9 mouse cellular contexts compared by ENCODE assay signal in the genomic region with DNA sequence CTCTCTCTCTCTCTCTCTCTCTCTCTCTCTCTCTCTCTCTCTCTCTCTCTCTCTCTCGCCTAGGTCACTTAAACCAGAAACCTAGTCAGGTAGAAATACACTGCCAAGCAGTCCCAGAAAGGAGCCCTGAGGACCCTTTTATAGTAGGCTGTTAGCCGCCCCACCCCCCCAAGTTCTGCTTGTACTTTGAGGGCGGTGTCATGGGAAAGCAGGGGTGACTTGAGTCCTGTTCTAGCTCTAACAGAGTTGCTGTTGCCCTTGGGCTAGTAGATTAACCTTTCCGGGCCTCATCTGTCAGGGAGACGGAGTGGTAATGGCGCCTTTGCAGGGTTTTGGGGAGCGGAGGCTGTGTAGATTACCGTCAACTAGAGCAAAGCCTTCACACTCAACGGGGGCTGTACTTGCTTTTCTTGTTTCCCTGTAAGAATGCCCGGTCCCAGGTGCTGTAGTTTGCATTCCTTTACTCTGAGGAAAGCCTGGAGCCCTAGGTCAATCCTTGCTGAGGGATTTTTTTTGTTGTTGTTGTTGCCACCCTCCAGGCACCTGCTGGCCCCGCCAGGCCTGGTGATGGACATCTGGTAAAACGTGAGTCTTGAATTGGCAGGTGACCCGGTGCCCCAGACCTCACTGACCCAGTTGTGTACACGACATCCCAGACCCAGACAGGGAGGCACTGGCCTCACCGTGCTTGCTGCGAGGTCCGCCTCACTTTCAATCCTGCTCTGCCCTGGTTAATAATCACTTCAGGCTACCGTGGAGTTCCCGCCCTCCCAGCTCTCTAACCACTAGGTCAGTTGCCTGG. TPM values are rescaled to one million over a fixed set of nuclear protein-coding genes. Genes with fewer than 3 reads are reported as not detected.
DNase-seq lines count a peak whose midpoint lies in the region; ATAC-seq and TF ChIP-seq lines count a peak whose summit lies in the region.
"Had no signal": no experiment of that assay in that cellular context is flagged by ENCODE, and none has a peak within 500 bp of the region (broad histone marks: within the 10 kb centered on the region; RNA-seq: fewer than 3 reads in every experiment).

No protein-coding gene starts in this region.

- no peak for ATAC-seq in lung, embryonic 15.5 days (ENCODE audit: borderline replicate concordance, extremely low read depth, low FRiP score, low TSS enrichment)
- ATAC-seq in heart, embryonic 16.5 days (replicated peaks; ENCODE audit: extremely low read depth, insufficient read depth, low FRiP score) = no peak
- ATAC-seq in stomach, embryonic 14.5 days (ENCODE audit: insufficient number of reproducible peaks, insufficient read depth, low FRiP score, low read depth) = 0 out of 2 replicates have a peak, but pooled peaks have one; percentile 43

- peak overlapping the region; percentile 41 for H3K4me2 ChIP-seq in lung, embryonic 15.5 days
- peak overlapping the region; percentile 30; the same call in 1 of the 2 replicates for H3K4me2 ChIP-seq in heart, embryonic 16.5 days (ENCODE audit: low read depth, low read length)
- peak overlapping the region; percentile 19 for H3K4me2 ChIP-seq in stomach, embryonic 14.5 days (replicated peaks; ENCODE audit: low read depth, low read length)

- no peaks in the 10 kb centered on the region for H3K36me3 ChIP-seq in lung, embryonic 15.5 days
- no peaks in the 10 kb centered on the region for H3K36me3 ChIP-seq in heart, embryonic 16.5 days (ENCODE audit: control insufficient read depth, insufficient read depth)
- no peaks in the 10 kb centered on the region for H3K36me3 ChIP-seq in stomach, embryonic 14.5 days (ENCODE audit: control insufficient read depth, insufficient read depth, low read length)

- H3K9me3 ChIP-seq in lung, embryonic 15.5 days = no peaks in the 10 kb centered on the region
- no peaks in the 10 kb centered on the region for H3K9me3 ChIP-seq in heart, embryonic 16.5 days (replicated peaks; ENCODE audit: control insufficient read depth, low read length)
- no peaks in the 10 kb centered on the region for H3K9me3 ChIP-seq in stomach, embryonic 14.5 days (ENCODE audit: control insufficient read depth, low read depth, low read length)

- peak overlapping the region; percentile 14; the same call in 1 of the 2 replicates for H3K9ac ChIP-seq in lung, embryonic 15.5 days
- H3K9ac ChIP-seq in heart, embryonic 16.5 days (ENCODE audit: low read length) = peak overlapping the region; percentile 47
- no peak overlapping the region for H3K9ac ChIP-seq in stomach, embryonic 14.5 days (replicated peaks; ENCODE audit: low read depth, low read length)

- no peak overlapping the region for H3K4me3 ChIP-seq in lung, embryonic 15.5 days
- H3K4me3 ChIP-seq in heart, embryonic 16.5 days (ENCODE audit: low read length) = no peak overlapping the region
- H3K4me3 ChIP-seq in stomach, embryonic 14.5 days (ENCODE audit: low read depth, low read length) = no peak overlapping the region
- no peak overlapping the region for H3K4me3 ChIP-seq in cerebellum, adult 2 months (replicated peaks; ENCODE audit: insufficient read depth, low read depth, low read length)

- no peaks in the 10 kb centered on the region for H3K27me3 ChIP-seq in lung, embryonic 15.5 days
- no peaks in the 10 kb centered on the region for H3K27me3 ChIP-seq in heart, embryonic 16.5 days (ENCODE audit: control insufficient read depth, insufficient read depth, low read length)
- no peaks in the 10 kb centered on the region for H3K27me3 ChIP-seq in stomach, embryonic 14.5 days (ENCODE audit: control insufficient read depth, insufficient read depth, low read length)
- H3K27me3 ChIP-seq in cerebellum, adult 2 months (ENCODE audit: control insufficient read depth, insufficient read depth, low read length) = no peaks in the 10 kb centered on the region

- DNase-seq in lung, postnatal 25 days (ENCODE audit: low spot score) = no peak
- peak; percentile 86 for DNase-seq in kidney, postnatal 14 days
- DNase-seq in layer of hippocampus, adult 8-10 months (ENCODE audit: low spot score in 2 of 2) = no peak
- DNase-seq in cerebellum, adult 2 months = no peak

- 38% methylated on average over 18 of the region's 19 CpGs for WGBS in lung, embryonic 15.5 days
- WGBS in heart, embryonic 16.5 days = 38% methylated on average over 19 of the region's 19 CpGs
- 21% methylated on average over 18 of the region's 19 CpGs for WGBS in stomach, embryonic 14.5 days
- 87% methylated on average over 19 of the region's 19 CpGs for WGBS in cerebellum, adult 2 months

- H3K27ac ChIP-seq in lung, embryonic 15.5 days = peak overlapping the region; percentile 94
- H3K27ac ChIP-seq in heart, embryonic 16.5 days (ENCODE audit: low read length) = peak overlapping the region; percentile 79
- H3K27ac ChIP-seq in stomach, embryonic 14.5 days (ENCODE audit: low read length) = peak overlapping the region; percentile 77
- H3K27ac ChIP-seq in cerebellum, adult 2 months (ENCODE audit: insufficient read depth, low read length) = no peak overlapping the region

- no peak for TF ChIP-seq POLR2A in cerebellum, adult 2 months (IDR thresholded peaks at IDR 0.05; ENCODE audit: borderline replicate concordance, insufficient read depth, low read length)

- H3K4me1 ChIP-seq in lung, embryonic 15.5 days = peaks cover 94% of the 10 kb centered on the region
- H3K4me1 ChIP-seq in heart, embryonic 16.5 days (ENCODE audit: control insufficient read depth, insufficient read depth, low read length) = peaks cover 93% of the 10 kb centered on the region
- H3K4me1 ChIP-seq in stomach, embryonic 14.5 days (ENCODE audit: control insufficient read depth, insufficient read depth, low read length) = peaks cover 88% of the 10 kb centered on the region
- peaks cover 16% of the 10 kb centered on the region for H3K4me1 ChIP-seq in cerebellum, adult 2 months (ENCODE audit: control insufficient read depth, insufficient read depth, low read length)

- no peak for TF ChIP-seq CTCF in cerebellum, adult 2 months (IDR thresholded peaks at IDR 0.05; ENCODE audit: borderline replicate concordance, insufficient read depth, low read depth, low read length)

RNA-seq across cellular contexts. Expression of a gene that starts 11.8 kb away (rescaled TPM):
- polyA plus RNA-seq in lung, embryonic 15.5 days (2015; fragmentation: Nextera tagmentation; extraction: Ambion mirVana) = 32.0 and 32.1 TPM in 2 replicates
- polyA plus RNA-seq in heart, embryonic 16.5 days (2015; fragmentation: Nextera tagmentation; extraction: Ambion mirVana) = 52.0 and 56.3 TPM in 2 replicates
- polyA plus RNA-seq in stomach, embryonic 14.5 days (2014; fragmentation: Nextera tagmentation; extraction: Ambion mirVana) = 42.6 and 44.1 TPM in 2 replicates
- 1 to 10 TPM; 4.2 to 6.1 (median 5.6) TPM for total RNA-seq in layer of hippocampus, adult 8-10 months (2022)
- polyA plus RNA-seq in cerebellum, adult 2 months (2012; rRNA removed) = 2.8 and 3.1 TPM in 2 replicates
- total RNA-seq: megakaryocyte-erythroid progenitor cell, adult 5-6 weeks had no signal

RNA-seq across cellular contexts. Expression of a gene that starts 27.3 kb away (rescaled TPM):
- not detected in 2 replicates for polyA plus RNA-seq in lung, embryonic 15.5 days (2015; fragmentation: Nextera tagmentation; extraction: Ambion mirVana)
- not detected in 2 replicates for polyA plus RNA-seq in heart, embryonic 16.5 days (2015; fragmentation: Nextera tagmentation; extraction: Ambion mirVana)
- not detected in 2 replicates for polyA plus RNA-seq in stomach, embryonic 14.5 days (2014; fragmentation: Nextera tagmentation; extraction: Ambion mirVana)
- total RNA-seq in layer of hippocampus, adult 8-10 months (2022) = not detected
- not detected in 2 replicates for polyA plus RNA-seq in cerebellum, adult 2 months (2012; rRNA removed)
- total RNA-seq: common myeloid progenitor, adult 5-6 weeks; megakaryocyte-erythroid progenitor cell, adult 5-6 weeks had no signal

RNA-seq across cellular contexts. Expression of a gene that starts 50.1 kb away (rescaled TPM):
- polyA plus RNA-seq in lung, embryonic 15.5 days (2015; fragmentation: Nextera tagmentation; extraction: Ambion mirVana) = 0.16 and 0.94 TPM in 2 replicates
- 0.35 TPM in 1 of 2 replicates, not detected in the other for polyA plus RNA-seq in heart, embryonic 16.5 days (2015; fragmentation: Nextera tagmentation; extraction: Ambion mirVana)
- polyA plus RNA-seq in stomach, embryonic 14.5 days (2014; fragmentation: Nextera tagmentation; extraction: Ambion mirVana) = 1.0 TPM in 1 of 2 replicates, not detected in the other
- not detected for total RNA-seq in layer of hippocampus, adult 8-10 months (2022)
- polyA plus RNA-seq in cerebellum, adult 2 months (2012; rRNA removed) = not detected in 2 replicates
- total RNA-seq: common myeloid progenitor, adult 5-6 weeks; megakaryocyte-erythroid progenitor cell, adult 5-6 weeks had no signal
